Mouse (Mus musculus): Measurements from ENCODE around the gene Tgfbr3.

DNA sequence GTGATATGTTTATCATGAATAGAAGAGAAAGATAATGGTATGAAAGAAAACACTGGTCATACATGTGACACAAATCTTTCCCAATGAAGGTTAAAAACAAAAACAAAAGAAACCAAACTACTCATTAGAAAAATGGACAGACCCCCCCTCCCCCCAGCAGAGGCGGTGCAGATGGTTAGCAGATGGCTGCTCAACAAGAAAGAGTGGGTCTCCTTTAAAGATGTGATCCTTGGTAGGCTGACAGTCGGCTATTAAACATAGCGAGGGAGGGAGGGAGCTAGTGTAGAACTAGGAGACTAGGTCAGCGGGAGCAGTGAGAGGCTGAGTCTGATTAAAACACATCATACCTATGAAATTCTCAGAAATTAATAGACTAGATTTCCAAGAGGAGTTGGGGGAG lies 186.5 kb downstream of the Tgfbr3 start:
- TF ChIP-seq CTCF (IDR thresholded peaks at IDR 0.05) (no peak), EP300 (IDR thresholded peaks at IDR 0.05) (no peak)
